Mouse (Mus musculus) midbrain, embryonic 10.5 days (tissue): ENCODE results near the gene Nepn. TPM values are rescaled to one million over a fixed set of nuclear protein-coding genes. Genes with fewer than 3 reads are reported as not detected.
A peak's percentile ranks its signal among the peaks of the same experiment; 100 is the strongest.

ENCODE experiments used
- DNase-seq: peaks from one replicate; pipeline ENCODE4 v3.0.0-alpha.2; 2017; ENCODE audit warnings: low spot score
- H3K27ac ChIP-seq: fragments of 300-500 bp; sonication (generic); replicated peaks from 2 replicates; pipeline ENCODE4 v1.5.1; 2016; ENCODE audit warnings: mild to moderate bottlenecking
- H3K27me3 ChIP-seq: fragments of 300-500 bp; sonication (generic); 2 replicates; pipeline ENCODE4 v1.6.1; 2016; ENCODE audit warnings: low read depth, mild to moderate bottlenecking; ENCODE audit not compliant: poor library complexity, severe bottlenecking
- H3K36me3 ChIP-seq: fragments of 300-500 bp; sonication (generic); 2 replicates; pipeline ENCODE4 v1.6.1; 2016; ENCODE audit warnings: mild to moderate bottlenecking, moderate library complexity
- H3K4me1 ChIP-seq: fragments of 300-500 bp; sonication (generic); 2 replicates; pipeline ENCODE4 v1.6.1; 2016
- H3K4me3 ChIP-seq: fragments of 300-500 bp; sonication (generic); 2 replicates; pipeline ENCODE4 v1.5.1; 2016; ENCODE audit warnings: mild to moderate bottlenecking, moderate library complexity
- H3K9me3 ChIP-seq: fragments of 300-500 bp; sonication (generic); replicated peaks from 2 replicates; pipeline ENCODE4 v1.6.1; 2016; ENCODE audit warnings: mild to moderate bottlenecking
- WGBS: fragments of 180-500 bp; shearing (Covaris S2); methylation state at CpG from one replicate; pipeline ENCODE4 v1.1.7; 2016; 5-methylcytosine and 5-hydroxymethylcytosine counted together
- polyA plus RNA-seq: library from polyadenylated mRNA; unstranded; fragments of >200 nt; fragmentation: Nextera tagmentation; extraction: Ambion mirVana; gene quantifications from 2 replicates; pipeline ENCODE4 v1.2.1, GENCODE M21; 2016

The Nepn gene
- polyA plus RNA-seq, 1 experiment from 2014 or later, result not detected

GRCm38 (mm10) chr10:52416458-52416857 lies 27.7 kb downstream of the Nepn start:
- Histone ChIP-seq H3K27ac (peak overlapping the region; percentile 90; the same call in 1 of the 2 replicates), H3K4me3 (peak overlapping the region; percentile 97), H3K36me3 (peaks cover 3% of the 10 kb centered on the region; the same call in 1 of the 2 replicates), H3K9me3 (no peaks in the 10 kb centered on the region), H3K4me1 (peaks cover 18% of the 10 kb centered on the region), H3K27me3 (no peaks in the 10 kb centered on the region)
- no peak for DNase-seq
- WGBS, result 79% methylated on average over 2 of the region's 2 CpGs

- Histone ChIP-seq H3K36me3 (peaks cover 3% of the 10 kb centered on the region; the same call in 1 of the 2 replicates), H3K4me1 (peaks cover 18% of the 10 kb centered on the region), H3K9me3 (no peaks in the 10 kb centered on the region), H3K4me3 (peak within 1 kb of the TSS; percentile 97), H3K27me3 (no peaks in the 10 kb centered on the region), H3K27ac (peak within 1 kb of the TSS; percentile 90)
- WGBS, result under 1% methylated on average over 79 of the region's 79 CpGs
- DNase-seq, result peak; percentile 98
These were observed 28.7 kb downstream of the Nepn start, which contains the start of gene Nus1 for GRCm38 (mm10) chr10:52417299-52417997. Gene Nus1 (plus strand): TSS chr10:52417547.

- Histone ChIP-seq H3K9me3 (no peaks in the 10 kb centered on the region), H3K27ac (peak overlapping the region; percentile 90), H3K4me3 (peak overlapping the region; percentile 97), H3K27me3 (no peaks in the 10 kb centered on the region), H3K36me3 (peaks cover 3% of the 10 kb centered on the region; the same call in 1 of the 2 replicates), H3K4me1 (peaks cover 18% of the 10 kb centered on the region)
- WGBS, result 3% methylated on average over 39 of the region's 39 CpGs
- peak; percentile 27 for DNase-seq
These were observed 29.5 kb downstream of the Nepn start for GRCm38 (mm10) chr10:52417998-52418860.

- no peaks in the 10 kb centered on the region for H3K27me3 ChIP-seq
- H3K4me3 ChIP-seq, result peak overlapping the region; percentile 97
- WGBS, result 73% methylated on average over 5 of the region's 5 CpGs
- H3K36me3 ChIP-seq, result peaks cover 3% of the 10 kb centered on the region; the same call in 1 of the 2 replicates
- H3K9me3 ChIP-seq, result no peaks in the 10 kb centered on the region
- peaks cover 18% of the 10 kb centered on the region for H3K4me1 ChIP-seq
- no peak overlapping the region for H3K27ac ChIP-seq
- no peak for DNase-seq
These were observed 30.2 kb downstream of the Nepn start for GRCm38 (mm10) chr10:52418931-52419330.

- no peaks in the 10 kb centered on the region for H3K9me3 ChIP-seq
- H3K27ac ChIP-seq, result no peak overlapping the region
- peaks cover 3% of the 10 kb centered on the region; the same call in 1 of the 2 replicates for H3K36me3 ChIP-seq
- no peak for DNase-seq
- no peaks in the 10 kb centered on the region for H3K27me3 ChIP-seq
- peaks cover 18% of the 10 kb centered on the region for H3K4me1 ChIP-seq
- peak overlapping the region; percentile 97; the same call in 1 of the 2 replicates for H3K4me3 ChIP-seq
- 84% methylated on average over 4 of the region's 4 CpGs for WGBS
These were observed 30.6 kb downstream of the Nepn start for GRCm38 (mm10) chr10:52419402-52419801.

GRCm38 (mm10) chr10:52420526-52420925 lies 31.8 kb downstream of the Nepn start:
- no peaks in the 10 kb centered on the region for H3K9me3 ChIP-seq
- H3K36me3 ChIP-seq, result peaks cover 10% of the 10 kb centered on the region; the same call in 1 of the 2 replicates
- H3K4me1 ChIP-seq, result peaks cover 18% of the 10 kb centered on the region
- 95% methylated on average over 1 of the region's 1 CpGs for WGBS
- no peak for DNase-seq
- H3K27me3 ChIP-seq, result no peaks in the 10 kb centered on the region
- H3K27ac ChIP-seq, result no peak overlapping the region
- no peak overlapping the region for H3K4me3 ChIP-seq

- no peak overlapping the region for H3K4me3 ChIP-seq
- DNase-seq, result no peak
These were observed 32.9 kb downstream of the Nepn start for GRCm38 (mm10) chr10:52421716-52422115.

GRCm38 (mm10) chr10:52423097-52423496 lies 34.3 kb downstream of the Nepn start:
- H3K9me3 ChIP-seq, result no peaks in the 10 kb centered on the region
- no peak overlapping the region for H3K27ac ChIP-seq
- H3K4me1 ChIP-seq, result peaks cover 22% of the 10 kb centered on the region
- H3K4me3 ChIP-seq, result no peak overlapping the region
- H3K36me3 ChIP-seq, result peaks cover 10% of the 10 kb centered on the region; the same call in 1 of the 2 replicates
- no peaks in the 10 kb centered on the region for H3K27me3 ChIP-seq
- 84% methylated on average over 2 of the region's 2 CpGs for WGBS
- DNase-seq, result no peak

More at GRCm38 (mm10) chr10:52421716-52422115, 32.9 kb downstream of the Nepn start:
- Histone ChIP-seq H3K27ac (no peak overlapping the region), H3K27me3 (no peaks in the 10 kb centered on the region), H3K4me1 (peaks cover 16% of the 10 kb centered on the region), H3K36me3 (peaks cover 10% of the 10 kb centered on the region; the same call in 1 of the 2 replicates), H3K9me3 (no peaks in the 10 kb centered on the region)
- whole genome bisulfite sequencing, result 94% methylated on average over 6 of the region's 6 CpGs

- H3K9me3 ChIP-seq, result no peaks in the 10 kb centered on the region
- no peak for DNase-seq
- H3K27ac ChIP-seq, result no peak overlapping the region
- peaks cover 10% of the 10 kb centered on the region for H3K4me1 ChIP-seq
- H3K36me3 ChIP-seq, result peaks cover 28% of the 10 kb centered on the region
- H3K4me3 ChIP-seq, result no peak overlapping the region
- WGBS, result 91% methylated on average over 7 of the region's 7 CpGs
- H3K27me3 ChIP-seq, result no peaks in the 10 kb centered on the region
These were observed 37.7 kb downstream of the Nepn start for GRCm38 (mm10) chr10:52426314-52426980.

- H3K36me3 ChIP-seq, result peaks cover 42% of the 10 kb centered on the region
- no peaks in the 10 kb centered on the region for H3K27me3 ChIP-seq
- no peak for DNase-seq
- H3K27ac ChIP-seq, result no peak overlapping the region; the same call in 1 of the 2 replicates
- no peaks in the 10 kb centered on the region for H3K9me3 ChIP-seq
- WGBS, result 45% methylated on average over 2 of the region's 2 CpGs
- H3K4me3 ChIP-seq, result no peak overlapping the region
- peaks cover 10% of the 10 kb centered on the region for H3K4me1 ChIP-seq
These were observed 39.1 kb downstream of the Nepn start for GRCm38 (mm10) chr10:52427634-52428415.

- DNase-seq, result no peak
- 90% methylated on average over 1 of the region's 1 CpGs for WGBS
- H3K36me3 ChIP-seq, result peaks cover 66% of the 10 kb centered on the region
These were observed 42.2 kb downstream of the Nepn start for GRCm38 (mm10) chr10:52430953-52431352.

More at GRCm38 (mm10) chr10:52430953-52431352, 42.2 kb downstream of the Nepn start:
- Histone ChIP-seq H3K27ac (no peak overlapping the region), H3K4me3 (no peak overlapping the region), H3K27me3 (no peaks in the 10 kb centered on the region), H3K9me3 (no peaks in the 10 kb centered on the region), H3K4me1 (peaks cover 10% of the 10 kb centered on the region)
